Mouse (Mus musculus) liver, embryonic 14 days (tissue): ENCODE results near the gene Tmem115. TPM values are rescaled to one million over a fixed set of nuclear protein-coding genes. Genes with fewer than 3 reads are reported as not detected.

ENCODE experiments used
- polyA plus RNA-seq: library from polyadenylated mRNA; depleted of rRNA; stranded (reverse); fragments of >200 nt; gene quantifications from 2 replicates; pipeline ENCODE4 v1.2.3, GENCODE M21; 2012; rRNA removed

Tmem115 gene
- 6.5 and 7.8 TPM in 2 replicates for polyA plus RNA-seq

DNA sequence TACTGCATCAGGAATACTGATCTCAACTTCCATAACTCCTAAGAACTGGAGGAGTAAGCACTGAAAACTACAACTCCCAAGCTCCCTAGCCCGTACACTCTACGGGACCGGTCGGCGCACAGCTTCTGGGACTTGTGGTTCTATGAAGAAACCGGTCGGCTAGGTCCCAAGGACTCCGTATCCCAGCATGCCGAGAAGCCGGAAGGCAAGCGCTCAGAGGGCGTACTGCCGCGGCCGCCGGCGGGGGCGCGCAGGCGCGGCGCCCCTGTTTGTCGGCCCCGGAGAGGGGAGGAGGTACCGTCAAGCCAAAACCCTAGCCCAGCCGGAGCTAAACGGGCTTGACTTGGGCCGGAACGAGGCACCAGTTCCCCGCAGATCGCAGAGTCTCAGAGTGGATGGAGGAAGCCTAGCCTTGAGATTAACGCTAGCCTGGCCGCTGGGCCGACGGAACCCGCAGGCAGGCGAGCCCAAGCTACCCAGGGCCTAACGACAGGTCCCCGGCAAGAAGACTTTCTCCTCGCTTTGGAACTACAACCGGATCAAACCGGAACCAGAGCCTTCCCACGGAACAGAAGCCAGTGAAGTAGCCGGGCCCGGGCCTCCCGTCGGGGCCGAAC is at the start of gene Tmem115:
Gene Tmem115, plus strand, starts transcription at position 155 of the 617 bp plus-strand sequence.

GRCm38 (mm10) chr9:107541474-107542351 is 8.0 kb downstream of the Tmem115 start, which contains the start of the genes Cyb561d2 and Nprl2:
TSS of gene Cyb561d2 (minus strand) at chr9:107542193.
TSS of gene Nprl2 (plus strand) at chr9:107542226.

GRCm38 (mm10) chr9:107547026-107547425 is 13.3 kb downstream of the Tmem115 start, which contains the start of gene Zmynd10:
TSS of gene Zmynd10 (plus strand) at chr9:107547298.

GRCm38 (mm10) chr9:107551117-107551889 is 17.6 kb downstream of the Tmem115 start, which contains the start of gene Rassf1:
TSS of gene Rassf1 (plus strand) at chr9:107551555.

GRCm38 (mm10) chr9:107563029-107563581 is 29.4 kb downstream of the Tmem115 start, which contains the start of gene Tusc2:
TSS of gene Tusc2 (plus strand) at chr9:107563255.

DNA sequence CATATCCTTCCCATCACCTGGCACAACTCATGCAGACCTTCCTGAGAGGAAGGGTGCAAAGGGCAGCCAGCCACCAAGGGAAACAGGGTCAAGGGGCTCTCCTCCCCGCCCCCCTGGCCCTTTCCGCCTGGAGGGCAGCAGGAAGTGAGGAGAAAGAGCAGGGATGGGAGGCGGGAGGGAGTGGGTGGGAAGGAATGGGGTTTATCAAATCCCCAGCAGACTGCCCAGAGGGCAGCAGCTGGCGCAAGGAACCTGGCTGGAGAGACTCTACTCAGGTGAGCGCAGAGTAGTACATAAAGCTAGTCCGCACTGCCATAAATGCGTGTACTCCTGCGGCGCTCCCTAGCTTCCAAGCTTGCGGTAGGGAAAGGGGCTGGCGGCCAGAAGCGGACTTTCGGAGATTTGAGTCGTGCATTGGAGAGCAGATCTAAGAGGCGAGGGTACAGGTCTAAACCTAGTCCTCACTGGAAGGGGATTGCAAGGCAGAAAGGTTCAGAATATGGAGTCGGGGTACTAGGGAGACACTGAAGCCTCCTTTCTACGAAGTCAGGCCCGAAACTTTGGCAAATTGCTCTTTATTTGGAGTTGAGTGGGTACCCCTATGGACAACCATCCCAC is 34.1 kb downstream of the Tmem115 start, which contains the start of gene Hyal2:
Gene Hyal2, plus strand, starts transcription at position 244 of the 618 bp plus-strand sequence.

GRCm38 (mm10) chr9:107576357-107577107 is 42.8 kb downstream of the Tmem115 start, which contains the start of gene Hyal1:
TSS of gene Hyal1 (plus strand) at chr9:107576927.

DNA sequence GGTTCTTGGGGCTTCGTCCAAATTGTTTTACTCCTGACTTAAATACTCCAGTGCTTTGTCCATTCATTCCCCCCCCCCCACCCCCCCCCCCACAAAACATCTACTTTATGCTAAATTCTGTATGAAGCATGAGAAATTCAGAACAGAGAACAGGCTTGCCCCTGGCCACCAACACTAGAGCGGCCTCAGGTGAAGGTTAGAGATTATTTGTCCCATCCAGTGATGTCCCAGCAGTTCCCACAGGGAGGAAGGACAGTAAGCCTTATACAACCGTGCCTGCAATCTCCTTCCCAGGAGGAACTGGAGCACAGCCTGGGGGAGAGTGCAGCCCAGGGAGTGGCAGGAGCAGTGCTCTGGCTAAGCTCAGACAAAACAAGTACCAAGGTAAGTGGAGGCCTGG is 44.8 kb downstream of the Tmem115 start, which contains the start of gene Naa80:
Gene Naa80, plus strand, starts transcription at position 301 of the 400 bp plus-strand sequence.

DNA sequence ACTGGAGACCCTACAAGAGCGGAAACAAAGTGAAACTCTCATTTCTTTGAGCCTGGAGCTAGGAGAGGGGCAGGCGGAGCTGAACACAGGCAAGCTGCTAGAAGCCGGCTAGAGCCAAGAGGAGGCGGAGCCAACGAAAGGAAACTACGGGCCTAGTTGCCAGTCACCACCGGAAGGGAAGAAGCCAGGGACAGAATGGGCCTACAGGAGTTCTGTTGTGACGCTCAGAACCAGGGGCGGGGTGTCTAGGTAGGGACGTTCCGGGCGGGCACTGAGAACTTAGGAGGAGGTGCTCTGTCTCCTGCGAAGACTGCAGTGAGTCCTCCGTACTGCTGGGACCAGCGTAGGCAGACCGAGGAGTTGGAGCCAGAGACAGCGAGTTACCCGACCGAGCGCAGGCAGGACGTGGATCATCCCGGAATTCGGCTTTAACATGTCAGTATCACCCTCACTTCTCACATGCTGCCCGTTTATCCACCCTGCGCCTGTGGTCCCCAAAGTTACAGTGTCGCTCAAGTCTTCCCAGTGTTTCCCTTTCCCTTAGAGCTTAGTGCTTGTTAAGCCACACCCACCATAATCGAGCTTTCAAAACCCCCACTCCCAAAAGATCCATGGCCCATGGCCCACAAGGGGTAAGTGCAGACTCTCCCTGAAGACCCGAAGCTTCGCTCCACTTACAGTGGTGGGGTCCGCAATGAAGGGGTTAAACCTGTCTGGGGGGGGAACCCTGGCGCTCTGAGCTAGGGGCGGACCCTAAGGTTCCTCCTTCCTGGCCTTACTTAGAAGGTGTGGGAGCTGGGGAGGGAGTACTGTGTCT is 47.0 kb downstream of the Tmem115 start, which contains the start of gene Hyal3:
Gene Hyal3, plus strand, starts transcription at position 318 of the 817 bp plus-strand sequence.

DNA sequence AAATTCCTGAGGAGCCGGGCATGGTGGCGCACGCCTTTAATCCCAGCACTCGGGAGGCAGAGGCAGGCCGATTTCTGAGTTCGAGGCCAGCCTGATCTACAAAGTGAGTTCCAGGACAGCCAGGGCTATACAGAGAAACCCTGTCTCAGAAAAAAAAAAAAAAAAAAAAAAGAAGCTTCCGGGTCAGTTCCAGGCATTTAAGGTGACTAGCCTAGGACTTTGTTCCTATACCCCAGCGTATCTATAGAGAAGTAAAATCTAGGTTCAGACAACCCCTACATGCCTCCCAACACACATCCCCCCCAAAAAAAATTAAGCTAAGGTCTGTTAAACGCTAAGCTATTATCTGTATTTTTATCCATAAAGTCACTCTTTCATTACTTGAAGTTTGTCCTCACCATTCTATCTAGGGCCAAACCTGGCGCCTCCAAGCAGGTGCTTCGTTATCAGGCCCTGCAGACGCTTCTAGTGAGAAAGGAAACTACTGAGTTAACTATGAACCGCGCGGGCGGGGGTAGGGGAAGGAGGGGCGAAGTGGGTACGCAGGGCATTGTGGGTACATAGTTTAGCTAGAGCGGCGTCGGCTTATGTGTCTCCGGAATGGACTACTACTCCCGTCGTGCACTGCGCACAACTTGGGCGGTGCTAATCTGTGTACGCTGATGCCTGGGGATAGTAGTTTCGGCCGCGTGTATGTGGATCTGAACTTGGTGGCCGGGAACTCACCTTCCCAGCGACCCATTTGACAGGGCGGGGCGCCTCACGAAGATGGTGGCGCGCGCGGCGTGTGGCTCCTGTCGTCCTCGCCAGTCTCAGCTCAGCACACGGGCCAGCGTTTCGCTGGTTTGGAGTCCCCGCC is 53.5 kb downstream of the Tmem115 start, which contains the start of gene Ifrd2:
Gene Ifrd2, plus strand, starts transcription at position 669 of the 859 bp plus-strand sequence.

Other genes with a start within 250 kb of the Tmem115 start
- gene Mapkapk3, start 244.1 kb upstream of the Tmem115 start, polyA plus RNA-seq = 5.5 and 6.6 TPM in 2 replicates
- gene Cish, start 237.9 kb upstream of the Tmem115 start, polyA plus RNA-seq = 3.0 and 3.6 TPM in 2 replicates
- gene Hemk1, start 195.6 kb upstream of the Tmem115 start, polyA plus RNA-seq = 2.7 and 3.2 TPM in 2 replicates
- 0.07 and 0.10 TPM in 2 replicates for gene 6430571L13Rik, start 193.3 kb upstream of the Tmem115 start, polyA plus RNA-seq
- 0.02 and 0.03 TPM in 2 replicates for gene Cacna2d2, start 134.3 kb upstream of the Tmem115 start, polyA plus RNA-seq
- gene Cyb561d2, start 8.2 kb downstream of the Tmem115 start, polyA plus RNA-seq = 9.6 and 9.8 TPM in 2 replicates
- 9.9 and 10.8 TPM in 2 replicates for gene Nprl2, start 8.3 kb downstream of the Tmem115 start, polyA plus RNA-seq
- 0.14 and 0.29 TPM in 2 replicates for gene Zmynd10, start 13.4 kb downstream of the Tmem115 start, polyA plus RNA-seq
- gene Rassf1, start 17.6 kb downstream of the Tmem115 start, polyA plus RNA-seq = 14.2 and 15.7 TPM in 2 replicates
- gene Tusc2, start 29.3 kb downstream of the Tmem115 start, polyA plus RNA-seq = 19.4 and 22.3 TPM in 2 replicates
- 19.0 and 20.3 TPM in 2 replicates for gene Hyal2, start 34.0 kb downstream of the Tmem115 start, polyA plus RNA-seq
- 1.1 and 1.3 TPM in 2 replicates for gene Hyal1, start 43.0 kb downstream of the Tmem115 start, polyA plus RNA-seq
- gene Naa80, start 44.9 kb downstream of the Tmem115 start, polyA plus RNA-seq = 9.6 and 12.1 TPM in 2 replicates
- gene Hyal3, start 46.9 kb downstream of the Tmem115 start, polyA plus RNA-seq = 0.44 and 0.53 TPM in 2 replicates
- gene Ifrd2, start 53.7 kb downstream of the Tmem115 start, polyA plus RNA-seq = 117 and 130 TPM in 2 replicates
- gene Sema3b, start 75.3 kb downstream of the Tmem115 start, polyA plus RNA-seq = 0.17 and 0.54 TPM in 2 replicates
- gene Gnai2, start 101.4 kb downstream of the Tmem115 start, polyA plus RNA-seq = 115 and 121 TPM in 2 replicates
- gene Slc38a3, start 135.6 kb downstream of the Tmem115 start, polyA plus RNA-seq = 16.5 and 19.2 TPM in 2 replicates
- gene Gnat1, start 145.8 kb downstream of the Tmem115 start, polyA plus RNA-seq = 0.02 TPM in 1 of 2 replicates, not detected in the other
- 2.7 and 2.8 TPM in 2 replicates for gene Sema3f, start 176.5 kb downstream of the Tmem115 start, polyA plus RNA-seq
- 38.0 and 39.9 TPM in 2 replicates for gene Rbm5, start 237.1 kb downstream of the Tmem115 start, polyA plus RNA-seq